Mouse (Mus musculus) urinary bladder, postnatal 4 days (tissue): Measurements from ENCODE around the gene S100a5.

Experiments
- DNase-seq, 2 experiments: peaks; one replicate each; pipeline ENCODE4 v3.0.0; 2021 to 2022; ENCODE audit warnings: low spot score in 2 of 2

Gene S100a5

DNA sequence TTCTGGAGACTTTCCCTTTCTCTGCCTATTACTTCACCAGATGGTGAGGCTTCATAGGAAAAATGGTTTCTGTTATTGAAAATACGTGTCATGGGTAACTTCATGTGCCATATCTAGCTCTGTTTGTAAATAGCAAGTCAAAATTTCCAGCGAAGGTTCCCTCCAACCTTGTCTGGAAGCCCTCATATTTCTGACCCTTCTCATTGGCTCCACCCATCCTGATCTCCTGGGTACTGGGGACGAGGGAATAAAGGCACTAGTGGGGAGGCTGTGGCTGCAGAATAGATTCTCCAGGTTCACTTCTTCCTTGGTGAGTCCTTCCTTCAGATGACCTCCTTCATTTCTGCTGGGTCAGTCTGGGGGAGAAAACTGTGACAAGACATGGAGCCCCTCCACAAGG is at the start of gene S100a5:
S100a5 (plus strand) TSS at position 301 of the 400 bp plus-strand sequence.
- DNase-seq, result no peak

DNA sequence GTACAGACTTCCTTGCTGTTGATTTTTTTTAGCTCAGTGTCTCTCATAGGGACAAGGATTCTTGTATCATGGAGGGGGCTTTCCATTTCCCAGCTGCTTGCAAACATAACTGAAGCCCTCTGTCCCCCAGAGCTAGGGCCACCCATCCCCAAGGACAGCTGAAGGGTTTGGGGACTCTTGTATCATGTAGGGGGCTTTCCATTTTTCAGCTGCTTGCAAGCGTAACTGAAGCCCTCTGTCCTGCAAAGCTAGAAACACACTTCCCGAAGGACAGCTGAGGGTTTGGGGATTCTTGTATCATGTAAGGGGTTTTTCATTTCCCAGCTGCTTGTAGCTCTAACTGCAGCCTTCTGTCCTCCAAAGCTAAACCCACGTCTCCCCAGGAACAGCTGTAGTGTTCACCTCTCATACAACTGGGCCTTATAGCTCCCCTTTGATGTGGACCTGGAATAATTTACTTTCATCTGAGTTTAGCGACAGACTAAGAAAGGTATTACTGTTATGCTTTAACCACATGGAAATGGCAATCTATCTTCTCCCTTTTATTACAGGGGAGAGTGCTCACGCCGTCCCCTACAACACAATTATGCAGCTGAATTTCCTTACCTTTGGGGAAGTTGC is 48.2 kb upstream of the S100a5 start, which contains the start of gene S100a3:
S100a3 (plus strand) TSS at position 571 of the 621 bp plus-strand sequence.
- DNase-seq, result no peak

DNA sequence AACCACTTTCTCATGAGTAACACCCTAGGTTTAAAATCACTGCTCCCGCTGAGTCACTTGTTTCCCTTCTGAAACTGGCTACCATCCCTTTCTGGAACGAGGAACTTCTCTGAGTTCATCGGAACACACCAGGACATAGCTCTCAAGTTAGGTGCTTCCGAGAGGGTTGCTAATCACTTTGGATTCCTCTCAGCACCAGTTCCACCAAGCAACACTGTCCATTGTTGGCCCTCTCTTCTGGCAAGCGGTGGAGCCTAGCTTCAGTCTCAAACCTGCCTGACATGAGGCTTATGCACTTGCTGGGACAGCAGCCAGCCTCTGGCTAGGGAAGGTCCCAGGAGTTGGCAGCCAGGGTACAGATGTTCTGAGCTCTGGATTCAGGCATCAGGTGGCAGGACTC is 33.6 kb upstream of the S100a5 start:
- no peak for DNase-seq

DNA sequence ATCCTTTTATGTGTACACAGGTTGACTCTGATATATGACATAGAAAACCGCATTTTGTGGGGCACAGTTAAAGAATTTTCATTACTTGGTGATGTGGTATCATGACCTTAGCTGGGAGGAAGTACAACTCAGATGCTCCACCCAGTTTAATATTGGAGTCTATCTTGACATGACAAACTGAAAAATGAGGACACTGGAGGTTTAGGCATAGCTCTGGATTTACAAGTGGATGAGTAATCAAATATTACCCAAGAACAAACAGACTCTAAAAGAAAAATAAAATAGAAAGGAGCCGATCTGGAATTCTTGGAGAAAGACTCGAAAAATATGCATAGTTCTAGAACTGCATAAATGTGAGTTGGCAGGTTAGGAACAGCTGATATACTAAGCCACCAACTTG is 33.0 kb upstream of the S100a5 start:
- DNase-seq, result no peak

- no peak for DNase-seq
These were observed 31.8 kb upstream of the S100a5 start for GRCm38 (mm10) chr3:90576351-90577001.

- no peak for DNase-seq
These were observed 28.9 kb upstream of the S100a5 start for GRCm38 (mm10) chr3:90579433-90579832.

- no peak for DNase-seq
These were observed 27.2 kb upstream of the S100a5 start for GRCm38 (mm10) chr3:90581141-90581540.

- DNase-seq, result no peak
These were observed 26.2 kb upstream of the S100a5 start for GRCm38 (mm10) chr3:90582156-90582555.

DNA sequence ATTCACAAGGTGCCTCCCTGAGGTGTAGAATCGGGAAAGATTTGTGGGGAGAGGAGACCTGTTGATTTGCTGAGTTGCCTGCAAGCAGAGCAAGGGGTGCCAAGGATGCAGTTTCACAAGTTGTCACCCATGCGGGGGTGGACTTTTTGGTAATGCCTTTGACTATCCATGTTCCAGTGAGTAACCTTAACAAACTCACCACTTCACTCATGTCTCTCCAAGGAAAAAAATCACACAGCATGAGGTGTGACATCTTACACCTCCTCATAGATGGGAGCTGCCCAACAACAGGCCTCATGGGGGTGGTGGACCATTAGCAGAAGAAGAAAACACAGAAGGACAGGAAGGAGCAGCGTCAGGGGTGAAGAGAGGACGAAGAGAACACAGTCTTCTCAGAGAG is 25.8 kb upstream of the S100a5 start:
- DNase-seq, result no peak

DNA sequence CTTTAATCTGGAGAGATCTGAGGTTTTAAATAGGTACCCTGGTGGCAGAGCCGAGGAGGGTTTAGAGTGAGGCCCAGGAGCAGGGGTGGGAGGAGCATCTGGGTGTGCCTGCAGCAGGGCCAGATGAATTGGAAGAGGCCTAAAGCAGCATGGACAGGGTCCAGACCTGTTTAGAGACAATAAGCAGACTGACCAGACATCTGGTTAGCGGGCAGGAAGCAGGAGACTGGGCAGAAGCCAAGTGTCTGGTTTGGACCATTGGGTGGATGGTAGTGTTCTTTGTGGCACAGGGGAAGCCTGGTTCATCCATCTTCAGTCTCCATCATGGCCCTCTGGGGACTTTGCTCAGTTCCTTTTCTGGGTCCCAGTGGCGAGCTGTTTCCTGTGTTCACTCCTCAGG is 24.4 kb upstream of the S100a5 start:
- DNase-seq, result no peak

DNA sequence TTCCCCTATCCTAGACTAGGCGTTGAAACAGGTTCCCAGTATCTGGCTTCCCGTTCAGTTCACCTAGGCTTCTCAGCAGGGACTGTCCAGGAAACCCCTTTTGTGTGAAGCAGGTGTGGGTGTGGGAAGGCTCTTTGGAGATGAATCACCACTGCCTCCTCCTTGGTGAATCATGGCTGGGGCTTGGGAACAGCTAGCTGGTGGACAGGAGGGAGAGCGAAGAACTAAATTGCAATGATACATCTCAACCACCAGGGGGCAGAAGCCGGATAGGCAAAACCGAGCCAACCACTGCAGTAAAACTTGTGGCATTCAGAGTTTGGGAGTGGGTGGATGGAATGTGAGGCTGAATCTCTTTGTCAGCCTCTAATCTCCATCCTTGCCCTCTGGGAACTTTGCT is 22.7 kb upstream of the S100a5 start:
- DNase-seq, result peak; percentile 71 to 72

GRCm38 (mm10) chr3:90586016-90586643 is 22.2 kb upstream of the S100a5 start:
- no peak for DNase-seq

DNA sequence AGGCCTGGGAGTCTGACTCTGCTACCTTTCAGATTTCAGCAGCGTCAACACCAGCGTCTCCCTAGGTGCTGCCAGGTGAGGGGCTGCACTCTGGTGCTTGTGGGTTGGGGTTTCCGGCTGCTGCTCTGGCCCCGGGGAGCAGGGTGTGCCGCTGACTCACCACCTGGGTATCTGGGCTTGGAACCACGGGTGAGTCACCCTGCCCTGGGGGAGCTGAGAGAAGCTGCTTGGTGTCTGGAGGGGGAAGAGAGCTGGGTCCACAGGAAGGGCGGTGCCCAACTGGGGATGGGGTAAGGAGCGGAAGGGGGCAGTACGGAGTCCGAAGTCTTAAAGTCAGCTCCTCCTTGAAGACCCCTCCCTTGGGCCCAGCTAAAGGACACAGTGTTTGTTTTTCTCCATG is 21.4 kb upstream of the S100a5 start:
- DNase-seq, result peak; percentile 84 to 85

GRCm38 (mm10) chr3:90587361-90588101 is 20.8 kb upstream of the S100a5 start:
- no peak for DNase-seq

- DNase-seq, result no peak
These were observed 18.9 kb upstream of the S100a5 start for GRCm38 (mm10) chr3:90589390-90589789.

- DNase-seq, result no peak
These were observed 18.4 kb upstream of the S100a5 start, which contains the start of gene S100a2 for GRCm38 (mm10) chr3:90589947-90590346. Gene S100a2, plus strand, starts transcription at chr3:90590247.

- DNase-seq, result no peak
These were observed 13.9 kb upstream of the S100a5 start for GRCm38 (mm10) chr3:90594466-90594865.

GRCm38 (mm10) chr3:90595556-90595955 is 12.8 kb upstream of the S100a5 start:
- no peak for DNase-seq

DNA sequence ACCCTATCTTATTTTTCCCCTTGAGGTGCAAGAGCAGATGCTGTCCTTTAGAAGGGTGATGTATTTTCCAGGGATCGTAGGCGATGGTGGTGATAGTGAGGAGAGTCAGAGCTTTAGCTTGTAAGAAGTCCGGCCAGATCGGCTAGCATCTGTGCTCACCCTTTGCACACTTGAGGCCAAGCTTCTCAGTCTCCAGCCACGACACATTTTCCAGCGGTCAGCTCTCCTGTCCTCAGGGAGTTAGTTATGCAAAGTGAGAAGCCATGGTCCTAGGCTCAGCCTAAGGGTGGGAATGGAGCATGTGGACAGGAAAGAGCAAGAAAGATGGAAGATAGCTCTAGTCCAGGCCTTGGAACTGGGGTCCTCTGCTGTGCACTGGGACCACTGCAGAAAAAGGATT is 11.5 kb upstream of the S100a5 start:
- DNase-seq, result no peak

GRCm38 (mm10) chr3:90597736-90598135 is 10.6 kb upstream of the S100a5 start:
- DNase-seq, result no peak

DNA sequence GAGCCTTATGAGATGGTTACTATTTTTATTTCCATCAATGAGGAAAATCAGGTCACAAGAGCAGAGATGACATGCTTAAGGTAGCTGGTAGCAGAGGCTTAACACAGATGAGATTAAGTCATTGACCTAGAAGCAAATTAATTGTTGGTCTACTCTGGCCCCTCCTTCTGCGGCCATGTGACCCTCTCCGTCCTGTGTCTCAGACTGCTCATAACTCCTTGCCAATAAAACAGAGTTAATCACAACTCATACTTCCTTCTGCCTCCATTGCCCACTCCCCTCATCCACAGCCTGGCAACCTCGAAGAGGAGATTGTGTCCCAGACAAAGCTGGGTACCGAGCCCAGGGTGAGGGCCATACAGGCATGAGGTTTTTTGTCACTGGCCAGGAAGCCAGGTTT is 10.1 kb upstream of the S100a5 start:
- no peak for DNase-seq

GRCm38 (mm10) chr3:90599401-90599800 is 8.9 kb upstream of the S100a5 start:
- DNase-seq, result no peak
